Mouse (Mus musculus) limb, embryonic 14.5 days (tissue): ENCODE results near the gene Cradd. TPM values are rescaled to one million over a fixed set of nuclear protein-coding genes. Genes with fewer than 3 reads are reported as not detected.

Experiments
- ATAC-seq: fragments of 200-750 bp; cut with Nextera tagmentation; 2 replicates; pipeline ENCODE4 v1.8.0; 2017; ENCODE audit warnings: low read depth, moderate number of reproducible peaks, moderate TSS enrichment; ENCODE audit not compliant: low FRiP score
- DNase-seq: peaks from one replicate; pipeline ENCODE4 v3.0.0-alpha.2; 2015; ENCODE audit warnings: low spot score
- H3K27ac ChIP-seq: fragments of 300-500 bp; sonication (generic); replicated peaks from 2 replicates; pipeline ENCODE4 v1.5.1; 2014; ENCODE audit warnings: low read depth, mild to moderate bottlenecking, low read length, moderate library complexity, mixed read lengths
- H3K27me3 ChIP-seq: fragments of 300-500 bp; sonication (generic); 2 replicates; pipeline ENCODE4 v1.6.1; 2014; ENCODE audit warnings: low read length, mixed read lengths; ENCODE audit not compliant: control insufficient read depth, insufficient read depth
- H3K36me3 ChIP-seq: fragments of 300-500 bp; sonication (generic); 2 replicates; pipeline ENCODE4 v1.6.1; 2014; ENCODE audit warnings: mild to moderate bottlenecking, low read length, moderate library complexity, mixed read lengths; ENCODE audit not compliant: control insufficient read depth, insufficient read depth
- H3K4me1 ChIP-seq: fragments of 300-500 bp; sonication (generic); 2 replicates; pipeline ENCODE4 v1.6.1; 2014; ENCODE audit warnings: antibody characterized with exemption, low read length, mixed read lengths; ENCODE audit not compliant: control insufficient read depth, insufficient read depth
- H3K4me2 ChIP-seq: fragments of 300-500 bp; sonication (generic); replicated peaks from 2 replicates; pipeline ENCODE4 v1.6.1; 2014; ENCODE audit warnings: low read depth, mild to moderate bottlenecking, low read length, moderate library complexity; ENCODE audit not compliant: severe bottlenecking
- H3K4me3 ChIP-seq: fragments of 300-500 bp; sonication (generic); replicated peaks from 2 replicates; pipeline ENCODE4 v1.5.1; 2014; ENCODE audit warnings: low read length
- H3K9ac ChIP-seq: fragments of 300-500 bp; sonication (generic); 2 replicates; pipeline ENCODE4 v1.6.1; 2014; ENCODE audit warnings: mild to moderate bottlenecking, low read depth, low read length, moderate library complexity; ENCODE audit not compliant: severe bottlenecking
- H3K9me3 ChIP-seq: fragments of 300-500 bp; sonication (generic); 2 replicates; pipeline ENCODE4 v1.6.1; 2016; ENCODE audit warnings: low read length; ENCODE audit not compliant: control insufficient read depth
- POLR2A ChIP-seq: fragments of 200-500 bp; IDR thresholded peaks from 2 replicates; pipeline ENCODE4 v1.8.0; 2012; ENCODE audit warnings: inconsistent platforms, mild to moderate bottlenecking, moderate library complexity, borderline replicate concordance; ENCODE audit not compliant: insufficient read depth, insufficient read length; ENCODE audit errors: extremely low read depth
- WGBS: fragments of 180-500 bp; shearing (Covaris S2); extraction: QIAGEN DNeasy Blood & Tissue Kit; methylation state at CpG from one replicate; pipeline ENCODE4 v1.1.7; 2014; 5-methylcytosine and 5-hydroxymethylcytosine counted together
- polyA plus RNA-seq, 2 experiments: library from polyadenylated mRNA; depleted of rRNA in 1 of 2; stranded (reverse) in 1 of 2; unstranded in 1 of 2; fragments of >200 nt; fragmentation: Nextera tagmentation in 1 of 2; extraction: Ambion mirVana in 1 of 2; gene quantifications; 2 replicates each; pipeline versions ENCODE4 v1.2.1 to v1.2.3; 2012 to 2014

The Cradd gene
- polyA plus RNA-seq, 2 experiments: 8.1 to 10.4 TPM

DNA sequence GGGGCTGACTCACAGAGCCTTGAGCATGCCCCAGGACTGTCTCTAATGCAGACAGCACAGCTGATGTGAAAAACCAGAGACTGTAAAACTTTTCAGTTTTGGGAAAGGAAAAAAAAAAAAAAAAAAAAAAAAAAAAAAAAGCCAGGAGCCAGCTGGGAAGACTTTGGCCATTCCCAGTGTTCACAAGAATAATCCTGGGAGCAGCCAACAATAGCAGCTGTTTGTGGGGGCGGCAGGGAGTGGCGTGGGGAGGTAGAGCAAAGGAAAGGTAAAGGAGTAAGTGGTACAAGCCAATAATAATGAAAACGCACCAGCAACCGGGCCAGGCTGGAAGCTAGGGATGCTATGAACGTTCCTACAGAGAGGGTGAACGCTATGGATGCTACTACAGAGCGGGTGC, 32.8 kb upstream of the Cradd start:
- H3K4me3 ChIP-seq: no peak overlapping the region
- H3K4me1 ChIP-seq: no peaks in the 10 kb centered on the region
- ATAC-seq: no peak
- no peak overlapping the region for H3K9ac ChIP-seq
- no peaks in the 10 kb centered on the region for H3K36me3 ChIP-seq
- no peaks in the 10 kb centered on the region for H3K9me3 ChIP-seq
- WGBS: 76% methylated on average over 7 of the region's 7 CpGs
- no peaks in the 10 kb centered on the region for H3K27me3 ChIP-seq
- no peak for DNase-seq
- no peak overlapping the region for H3K27ac ChIP-seq
- no peak overlapping the region for H3K4me2 ChIP-seq
- no peak for TF ChIP-seq POLR2A

DNA sequence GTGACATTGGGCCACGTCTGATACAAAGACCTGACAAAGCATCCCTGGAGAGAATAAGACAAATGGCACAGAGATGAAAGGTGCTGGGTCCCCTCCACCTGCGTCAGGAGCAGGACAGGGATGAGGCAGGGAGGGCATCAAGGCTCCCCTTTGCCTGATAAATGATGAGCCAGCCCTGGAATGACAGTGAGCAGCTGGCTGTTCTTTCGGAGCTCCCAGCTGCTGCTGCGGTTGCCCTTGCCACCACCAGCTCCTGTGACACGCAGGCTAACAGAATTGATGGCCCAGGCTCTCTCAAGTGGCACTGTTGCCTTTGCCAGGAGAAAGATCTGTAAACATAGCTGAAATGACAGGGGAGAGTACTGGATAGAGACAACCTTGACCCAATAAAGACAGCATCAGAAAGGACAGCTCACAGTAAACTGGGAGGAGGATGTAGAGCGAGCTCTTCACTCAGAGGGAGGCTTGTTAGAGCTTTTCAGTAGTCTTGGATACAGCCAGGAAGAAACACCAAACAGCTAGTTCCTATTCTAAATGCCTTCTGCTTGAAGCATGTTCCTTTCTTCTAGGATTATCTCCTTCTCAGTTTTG, 31.8 kb upstream of the Cradd start:
- H3K4me3 ChIP-seq: no peak overlapping the region
- H3K9ac ChIP-seq: no peak overlapping the region
- no peaks in the 10 kb centered on the region for H3K9me3 ChIP-seq
- no peak overlapping the region for H3K27ac ChIP-seq
- no peak overlapping the region for H3K4me2 ChIP-seq
- DNase-seq: no peak
- no peaks in the 10 kb centered on the region for H3K27me3 ChIP-seq
- ATAC-seq: no peak
- no peaks in the 10 kb centered on the region for H3K36me3 ChIP-seq
- no peak for TF ChIP-seq POLR2A
- WGBS: 37% methylated on average over 6 of the region's 6 CpGs
- no peaks in the 10 kb centered on the region for H3K4me1 ChIP-seq

DNA sequence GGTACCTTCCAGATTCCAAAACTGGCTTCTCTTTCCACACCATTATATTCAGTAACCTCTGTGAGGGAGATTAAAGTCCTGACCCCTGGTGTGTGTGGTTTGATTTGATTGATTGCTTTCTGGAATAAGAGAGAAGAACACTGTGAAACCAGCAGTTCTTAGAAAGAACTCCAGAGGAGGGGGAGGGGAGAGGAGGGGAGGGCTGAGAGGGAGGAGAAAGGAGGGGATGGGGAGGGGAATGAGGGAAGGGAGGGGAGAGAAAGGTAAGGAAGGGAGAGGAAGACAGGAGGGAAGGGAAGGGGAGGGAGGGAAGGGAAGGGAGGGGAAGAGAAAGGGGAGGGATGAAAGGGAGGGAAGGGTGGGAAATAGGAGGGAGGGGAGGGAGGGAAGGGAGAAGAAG, 30.7 kb upstream of the Cradd start:
- Histone ChIP-seq H3K4me3 (no peak overlapping the region), H3K9me3 (no peaks in the 10 kb centered on the region), H3K9ac (no peak overlapping the region), H3K36me3 (no peaks in the 10 kb centered on the region), H3K27me3 (no peaks in the 10 kb centered on the region), H3K27ac (no peak overlapping the region), H3K4me1 (no peaks in the 10 kb centered on the region), H3K4me2 (no peak overlapping the region)
- no peak for ATAC-seq
- DNase-seq: no peak
- TF ChIP-seq POLR2A: no peak

DNA sequence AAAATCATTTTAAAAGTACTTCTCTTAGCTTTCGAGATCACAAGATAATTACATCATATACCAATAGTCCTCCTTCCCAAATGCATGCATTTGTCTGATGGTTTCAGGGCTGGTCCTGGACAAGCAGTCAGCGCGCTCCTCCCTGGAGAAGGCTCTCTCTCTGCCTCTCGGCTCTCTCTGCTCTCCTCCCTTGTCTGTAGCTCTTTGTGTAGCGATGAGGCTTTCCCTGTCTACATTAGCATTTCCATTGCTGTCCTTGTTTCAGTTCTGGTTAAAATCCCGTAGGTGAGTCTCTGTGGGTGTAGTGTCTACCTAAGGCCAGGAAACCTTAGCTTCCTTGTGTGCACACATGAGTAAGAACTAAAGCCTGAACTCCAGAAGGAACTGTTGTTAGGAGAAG, 30.1 kb upstream of the Cradd start:
- Histone ChIP-seq H3K9ac (no peak overlapping the region), H3K4me3 (no peak overlapping the region), H3K4me2 (no peak overlapping the region), H3K4me1 (no peaks in the 10 kb centered on the region), H3K36me3 (no peaks in the 10 kb centered on the region), H3K27ac (no peak overlapping the region), H3K27me3 (no peaks in the 10 kb centered on the region), H3K9me3 (no peaks in the 10 kb centered on the region)
- 88% methylated on average over 6 of the region's 6 CpGs for WGBS
- DNase-seq (no peak), ATAC-seq (no peak)
- TF ChIP-seq POLR2A: no peak

DNA sequence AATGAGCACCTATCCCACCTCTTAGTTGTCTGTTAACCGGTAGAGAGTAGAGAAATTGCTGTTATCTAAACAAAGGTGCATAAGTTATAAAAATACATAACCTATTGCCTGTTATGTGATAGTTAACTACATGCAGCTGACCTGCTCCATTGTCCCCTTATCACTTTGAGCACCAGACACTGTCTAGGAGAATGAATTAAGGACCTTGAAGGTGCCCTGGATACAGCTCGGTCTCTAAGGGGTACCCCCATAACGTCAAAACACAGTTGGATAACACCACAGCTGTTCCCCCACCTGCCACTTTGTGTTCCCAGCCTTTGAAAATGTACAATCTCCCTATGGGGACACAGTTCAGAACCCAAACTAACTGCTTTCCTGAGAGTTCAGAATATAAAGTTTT, 24.5 kb upstream of the Cradd start:
- TF ChIP-seq POLR2A: no peak
- no peaks in the 10 kb centered on the region for H3K9me3 ChIP-seq
- H3K4me2 ChIP-seq: no peak overlapping the region
- ATAC-seq: no peak
- H3K9ac ChIP-seq: no peak overlapping the region
- H3K4me3 ChIP-seq: no peak overlapping the region
- H3K27me3 ChIP-seq: no peaks in the 10 kb centered on the region
- no peaks in the 10 kb centered on the region for H3K4me1 ChIP-seq
- WGBS: 79% methylated on average over 3 of the region's 3 CpGs
- DNase-seq: no peak
- no peak overlapping the region for H3K27ac ChIP-seq
- no peaks in the 10 kb centered on the region for H3K36me3 ChIP-seq

DNA sequence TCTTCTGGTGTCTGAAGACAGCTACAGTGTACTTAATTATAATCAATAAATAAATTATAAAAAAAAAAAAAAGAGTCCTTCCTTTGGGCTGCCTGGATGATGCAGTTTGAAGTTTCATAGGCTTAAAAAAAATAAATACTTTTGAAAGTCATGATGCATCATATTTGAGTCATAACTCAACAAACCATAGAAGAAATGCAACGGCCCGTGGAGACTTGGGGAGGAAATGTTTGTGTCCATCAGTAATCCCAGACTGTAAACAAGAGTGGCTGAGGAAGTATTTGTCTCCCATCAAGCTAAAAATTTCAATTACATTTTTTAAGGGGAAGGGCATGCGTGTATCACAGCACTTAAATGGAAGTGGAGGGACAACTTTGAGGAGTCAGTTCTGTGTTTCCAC, 23.8 kb upstream of the Cradd start:
- Histone ChIP-seq H3K4me1 (no peaks in the 10 kb centered on the region), H3K9ac (no peak overlapping the region), H3K36me3 (no peaks in the 10 kb centered on the region), H3K9me3 (no peaks in the 10 kb centered on the region), H3K4me2 (no peak overlapping the region), H3K27ac (no peak overlapping the region), H3K27me3 (no peaks in the 10 kb centered on the region), H3K4me3 (no peak overlapping the region)
- ATAC-seq: no peak
- no peak for TF ChIP-seq POLR2A
- 89% methylated on average over 3 of the region's 3 CpGs for WGBS
- no peak for DNase-seq
